Mouse (Mus musculus) heart, postnatal 0 days (tissue): ENCODE measurements around the gene Astn2. TPM values are rescaled to one million over a fixed set of nuclear protein-coding genes. Genes with fewer than 3 reads are reported as not detected.

Experiments
- ATAC-seq: fragments of 200-750 bp; cut with Nextera tagmentation; 2 replicates; pipeline ENCODE4 v1.8.0; 2017; ENCODE audit warnings: low read depth, moderate number of reproducible peaks, moderate library complexity; ENCODE audit not compliant: insufficient read depth
- DNase-seq: peaks from one replicate; pipeline ENCODE4 v3.0.0-alpha.2; 2016; ENCODE audit warnings: low spot score
- H3K27ac ChIP-seq: fragments of 300-500 bp; sonication (generic); 2 replicates; pipeline ENCODE4 v1.5.1; 2014; ENCODE audit warnings: low read depth, mild to moderate bottlenecking
- H3K27me3 ChIP-seq: fragments of 300-500 bp; sonication (generic); 2 replicates; pipeline ENCODE4 v1.6.1; 2014; ENCODE audit warnings: low read length, mixed read lengths; ENCODE audit not compliant: control insufficient read depth, insufficient read depth
- H3K36me3 ChIP-seq: fragments of 300-500 bp; sonication (generic); replicated peaks from 2 replicates; pipeline ENCODE4 v1.6.1; 2014; ENCODE audit warnings: low read length, mixed read lengths; ENCODE audit not compliant: control insufficient read depth, insufficient read depth
- H3K4me1 ChIP-seq: fragments of 300-500 bp; sonication (generic); 2 replicates; pipeline ENCODE4 v1.6.1; 2014; ENCODE audit warnings: antibody characterized with exemption; ENCODE audit not compliant: control insufficient read depth, insufficient read depth
- H3K4me2 ChIP-seq: fragments of 300-500 bp; sonication (generic); 2 replicates; pipeline ENCODE4 v1.6.1; 2014; ENCODE audit warnings: low read depth, mild to moderate bottlenecking, low read length, moderate library complexity
- H3K4me3 ChIP-seq: fragments of 300-500 bp; sonication (generic); 2 replicates; pipeline ENCODE4 v1.5.1; 2014; ENCODE audit warnings: low read depth, low read length
- H3K9ac ChIP-seq: fragments of 300-500 bp; sonication (generic); replicated peaks from 2 replicates; pipeline ENCODE4 v1.6.1; 2014; ENCODE audit warnings: low read depth, low read length, mixed read lengths
- H3K9me3 ChIP-seq: fragments of 300-500 bp; sonication (generic); replicated peaks from 2 replicates; pipeline ENCODE4 v1.6.1; 2016; ENCODE audit warnings: low read length; ENCODE audit not compliant: control insufficient read depth
- CTCF ChIP-seq: IDR thresholded peaks from 2 replicates; pipeline ENCODE4 v1.5.1; 2016; ENCODE audit warnings: antibody characterized with exemption, control low read depth, low read depth
- EP300 ChIP-seq: IDR thresholded peaks from 2 replicates; pipeline ENCODE4 v1.6.1; 2016; ENCODE audit warnings: antibody characterized with exemption, low read depth
- WGBS: fragments of 180-500 bp; shearing (Covaris S2); extraction: QIAGEN DNeasy Blood & Tissue Kit; methylation state at CpG from one replicate; pipeline ENCODE4 v1.1.7; 2014; 5-methylcytosine and 5-hydroxymethylcytosine counted together
- polyA plus RNA-seq: library from polyadenylated mRNA; unstranded; fragments of >200 nt; fragmentation: Nextera tagmentation; extraction: Ambion mirVana; gene quantifications from 2 replicates; pipeline ENCODE4 v1.2.1, GENCODE M21; 2015
- total RNA-seq: library from RNA; depleted of rRNA; stranded (reverse); fragments of >200 nt; gene quantifications from 2 replicates; pipeline ENCODE4 v1.2.3, GENCODE M21; 2014; ENCODE audit warnings: low replicate concordance

Astn2 gene
- total and polyA plus RNA-seq, 2 experiments from 2014 or later, result 0.25 to 3.7 TPM

DNA sequence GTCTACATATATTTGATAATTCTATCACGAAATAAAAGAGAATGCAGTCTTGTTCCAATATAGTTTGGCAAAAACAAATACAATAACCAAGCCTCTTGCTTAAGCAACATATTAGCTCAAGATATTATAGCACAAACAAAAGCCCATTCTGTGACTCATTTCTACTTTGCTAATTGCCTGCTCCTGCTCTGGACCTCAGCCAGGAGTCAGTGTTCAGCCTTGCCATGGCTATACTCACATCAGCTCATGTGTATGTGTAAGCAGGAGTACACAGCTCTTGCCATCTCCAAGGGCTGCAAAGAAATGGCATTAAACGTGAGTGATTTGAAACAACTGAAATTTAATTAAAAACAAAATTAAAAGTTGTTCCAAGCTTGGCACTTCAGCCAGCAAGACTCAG lies 435.1 kb downstream of the Astn2 start:
- H3K4me1 ChIP-seq, result no peaks in the 10 kb centered on the region
- ATAC-seq (no peak), DNase-seq (no peak)
- H3K9me3 ChIP-seq, result no peaks in the 10 kb centered on the region
- no peak overlapping the region for H3K4me2 ChIP-seq
- no peaks in the 10 kb centered on the region for H3K36me3 ChIP-seq
- WGBS, result 55% methylated on average over 2 of the region's 2 CpGs
- TF ChIP-seq CTCF (no peak), EP300 (no peak)
- no peak overlapping the region for H3K9ac ChIP-seq
- H3K27me3 ChIP-seq, result no peaks in the 10 kb centered on the region
- H3K27ac ChIP-seq, result no peak overlapping the region
- no peak overlapping the region for H3K4me3 ChIP-seq

DNA sequence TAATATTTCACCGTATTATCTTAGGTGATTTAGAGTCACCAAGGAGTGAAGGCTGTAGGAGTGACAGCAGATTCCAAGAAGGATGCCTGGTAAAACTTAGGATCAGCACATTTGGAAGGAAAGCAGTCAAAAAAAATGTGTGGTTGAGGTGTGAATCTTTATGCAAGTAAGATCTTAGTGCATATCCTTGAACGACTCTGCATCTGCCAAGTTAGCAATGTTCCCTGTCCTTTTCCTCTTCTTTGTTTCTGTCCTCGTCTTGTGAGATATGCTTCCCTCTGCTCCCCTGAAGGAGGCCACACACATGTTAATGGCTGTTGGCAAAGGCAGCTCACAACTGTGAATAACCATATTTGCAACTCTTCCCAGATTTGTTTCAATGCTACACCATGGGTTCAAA lies 439.8 kb downstream of the Astn2 start:
- WGBS, result 61% methylated on average over 3 of the region's 3 CpGs
- H3K27ac ChIP-seq, result no peak overlapping the region
- no peak overlapping the region for H3K9ac ChIP-seq
- H3K4me2 ChIP-seq, result no peak overlapping the region
- no peaks in the 10 kb centered on the region for H3K9me3 ChIP-seq
- H3K27me3 ChIP-seq, result no peaks in the 10 kb centered on the region
- H3K36me3 ChIP-seq, result no peaks in the 10 kb centered on the region
- DNase-seq (no peak), ATAC-seq (no peak)
- H3K4me3 ChIP-seq, result no peak overlapping the region
- H3K4me1 ChIP-seq, result no peaks in the 10 kb centered on the region
- TF ChIP-seq CTCF, result no peak
- no peak for TF ChIP-seq EP300

DNA sequence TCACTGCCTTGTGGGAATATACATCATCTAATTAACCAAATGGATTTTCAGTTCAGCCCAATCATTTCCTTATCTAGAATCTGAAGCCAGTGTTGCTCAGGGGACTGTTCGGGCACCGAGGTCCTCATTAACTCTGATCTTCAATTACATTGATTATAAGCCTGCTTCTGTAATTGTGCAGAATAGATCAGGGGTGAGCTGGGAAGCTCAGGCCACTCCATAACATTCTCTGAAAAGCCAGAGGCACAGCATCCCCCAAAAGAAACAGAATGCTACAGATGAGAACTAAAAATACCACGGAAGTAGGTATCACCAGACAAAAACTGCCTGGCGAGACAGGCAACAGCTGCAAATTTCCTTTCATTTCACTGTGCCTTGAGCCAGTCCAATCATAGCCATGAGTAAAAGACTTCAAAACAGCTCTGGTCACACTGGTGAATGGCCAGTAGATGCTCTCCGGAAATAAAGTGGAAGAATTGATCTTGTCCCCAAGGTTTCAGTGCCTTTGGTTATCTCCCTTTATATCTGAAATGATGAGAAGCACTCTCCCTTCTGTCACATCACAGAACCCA lies 445.1 kb downstream of the Astn2 start:
- Histone ChIP-seq H3K4me1 (no peaks in the 10 kb centered on the region), H3K36me3 (no peaks in the 10 kb centered on the region), H3K9me3 (no peaks in the 10 kb centered on the region), H3K4me2 (no peak overlapping the region), H3K27ac (no peak overlapping the region), H3K27me3 (no peaks in the 10 kb centered on the region), H3K4me3 (no peak overlapping the region), H3K9ac (no peak overlapping the region)
- WGBS, result 63% methylated on average over 5 of the region's 5 CpGs
- ATAC-seq (no peak), DNase-seq (no peak)
- no peak for TF ChIP-seq EP300
- no peak for TF ChIP-seq CTCF

DNA sequence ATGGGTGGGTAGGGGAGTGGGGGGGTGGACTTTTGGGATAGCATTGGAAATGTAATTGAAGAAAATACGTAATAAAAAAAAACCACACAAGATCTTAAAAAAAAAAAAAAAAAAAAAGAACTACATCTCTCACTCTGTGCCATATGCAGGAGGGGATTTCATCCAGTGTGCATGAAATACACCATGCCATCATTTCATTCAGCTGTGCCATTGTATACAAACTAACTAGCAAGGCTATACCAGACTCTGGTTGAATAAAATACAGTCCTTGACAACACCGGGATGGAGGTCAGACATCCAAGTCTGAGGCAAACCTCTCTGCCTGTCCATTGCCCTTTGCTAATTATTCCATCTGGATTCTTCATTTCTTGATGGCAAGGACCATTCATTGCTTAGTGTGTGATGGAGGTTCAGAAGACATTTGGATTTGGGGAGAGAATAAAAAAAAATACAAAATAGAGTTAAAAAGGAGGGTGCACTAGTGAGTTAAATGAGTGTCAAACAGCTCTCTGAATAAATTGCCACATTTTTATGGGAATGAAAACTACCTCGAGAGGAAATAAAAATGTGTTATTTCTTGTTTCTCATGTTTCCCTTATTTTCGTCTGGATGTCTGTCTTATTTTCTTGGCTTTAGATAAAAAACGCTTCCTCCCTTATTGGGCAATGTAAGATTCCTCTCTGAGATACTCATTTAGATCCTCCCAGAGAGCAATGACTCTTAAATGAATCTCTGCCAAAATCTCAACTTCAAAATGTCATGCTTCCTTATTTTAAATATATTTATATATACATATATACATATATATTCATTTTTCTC lies 445.8 kb downstream of the Astn2 start:
- 65% methylated on average over 5 of the region's 5 CpGs for WGBS
- no peak overlapping the region for H3K27ac ChIP-seq
- no peaks in the 10 kb centered on the region for H3K9me3 ChIP-seq

DNA sequence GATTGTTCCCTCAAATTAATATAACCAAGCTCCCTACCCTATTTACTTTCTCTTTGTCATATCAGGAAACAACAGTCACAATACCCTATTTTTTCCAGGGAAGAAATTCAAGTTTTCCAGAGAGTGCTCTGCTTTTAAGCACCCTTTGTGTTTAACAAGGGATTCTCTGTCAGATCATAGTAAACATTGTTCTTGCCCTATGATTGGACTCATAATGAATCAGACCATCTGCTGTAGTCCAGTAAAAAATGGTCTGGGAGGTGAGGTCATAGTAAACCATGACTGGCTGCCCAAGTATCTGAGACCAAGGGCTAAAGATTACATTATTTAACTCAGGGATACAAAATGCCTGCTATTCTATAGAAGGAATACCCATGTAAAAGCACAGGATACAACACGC lies 452.5 kb downstream of the Astn2 start:
- no peaks in the 10 kb centered on the region for H3K36me3 ChIP-seq
- no peak overlapping the region for H3K4me3 ChIP-seq
- DNase-seq, result no peak
- no peaks in the 10 kb centered on the region for H3K27me3 ChIP-seq
- no peak for ATAC-seq
- TF ChIP-seq CTCF, result no peak
- no peak for TF ChIP-seq EP300
- WGBS, result 69% methylated on average over 1 of the region's 1 CpGs
- H3K4me1 ChIP-seq, result no peaks in the 10 kb centered on the region
- H3K9me3 ChIP-seq, result no peaks in the 10 kb centered on the region
- no peak overlapping the region for H3K4me2 ChIP-seq
- no peak overlapping the region for H3K27ac ChIP-seq
- no peak overlapping the region for H3K9ac ChIP-seq

More for the DNA sequence above, 445.8 kb downstream of the Astn2 start:
- DNase-seq, result no peak
- no peaks in the 10 kb centered on the region for H3K27me3 ChIP-seq
- no peak overlapping the region for H3K4me3 ChIP-seq
- H3K9ac ChIP-seq, result no peak overlapping the region
- H3K4me1 ChIP-seq, result no peaks in the 10 kb centered on the region
- no peak for ATAC-seq
- TF ChIP-seq EP300 (no peak), CTCF (no peak)
- no peak overlapping the region for H3K4me2 ChIP-seq
- no peaks in the 10 kb centered on the region for H3K36me3 ChIP-seq
